Mouse (Mus musculus) CD4-positive, CD25-positive, alpha-beta regulatory T cell (primary cell): ENCODE results near the gene Gemin4. TPM values are rescaled to one million over a fixed set of nuclear protein-coding genes. Genes with fewer than 3 reads are reported as not detected.

Experiments
- polyA plus RNA-seq: library from polyadenylated mRNA; unstranded; fragments of 100-300 nt; shearing (Covaris generic); gene quantifications from one replicate; pipeline ENCODE4 v1.2.1, GENCODE M21; 2017

Gemin4 gene
- polyA plus RNA-seq = 26.8 TPM

DNA sequence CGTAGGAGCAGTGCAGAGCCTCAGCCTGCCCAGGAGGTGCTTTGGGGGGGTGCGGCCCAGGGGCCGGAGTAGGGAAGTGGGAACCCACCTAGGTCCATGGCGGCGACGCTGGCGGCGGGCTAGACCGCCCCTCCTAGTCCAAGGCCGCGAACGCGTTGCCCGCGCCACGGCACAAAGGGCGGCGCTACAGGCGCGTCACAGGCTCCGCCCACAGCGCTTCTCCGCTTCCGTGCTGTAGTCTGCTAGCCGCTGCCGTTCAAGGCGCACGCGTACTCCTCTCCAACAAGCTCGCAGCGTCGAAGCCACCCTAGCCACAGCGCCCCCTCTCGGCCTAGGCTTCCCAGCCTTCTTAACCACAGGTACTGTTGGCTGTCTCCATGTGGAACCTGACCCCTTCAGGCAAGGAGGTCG is at the start of gene Gemin4, which contains the start of gene Dbil5:
Gene Gemin4 (minus strand): TSS at position 275 of the 411 bp plus-strand sequence.
Gene Dbil5 (plus strand): TSS at position 219 of the 411 bp plus-strand sequence.

DNA sequence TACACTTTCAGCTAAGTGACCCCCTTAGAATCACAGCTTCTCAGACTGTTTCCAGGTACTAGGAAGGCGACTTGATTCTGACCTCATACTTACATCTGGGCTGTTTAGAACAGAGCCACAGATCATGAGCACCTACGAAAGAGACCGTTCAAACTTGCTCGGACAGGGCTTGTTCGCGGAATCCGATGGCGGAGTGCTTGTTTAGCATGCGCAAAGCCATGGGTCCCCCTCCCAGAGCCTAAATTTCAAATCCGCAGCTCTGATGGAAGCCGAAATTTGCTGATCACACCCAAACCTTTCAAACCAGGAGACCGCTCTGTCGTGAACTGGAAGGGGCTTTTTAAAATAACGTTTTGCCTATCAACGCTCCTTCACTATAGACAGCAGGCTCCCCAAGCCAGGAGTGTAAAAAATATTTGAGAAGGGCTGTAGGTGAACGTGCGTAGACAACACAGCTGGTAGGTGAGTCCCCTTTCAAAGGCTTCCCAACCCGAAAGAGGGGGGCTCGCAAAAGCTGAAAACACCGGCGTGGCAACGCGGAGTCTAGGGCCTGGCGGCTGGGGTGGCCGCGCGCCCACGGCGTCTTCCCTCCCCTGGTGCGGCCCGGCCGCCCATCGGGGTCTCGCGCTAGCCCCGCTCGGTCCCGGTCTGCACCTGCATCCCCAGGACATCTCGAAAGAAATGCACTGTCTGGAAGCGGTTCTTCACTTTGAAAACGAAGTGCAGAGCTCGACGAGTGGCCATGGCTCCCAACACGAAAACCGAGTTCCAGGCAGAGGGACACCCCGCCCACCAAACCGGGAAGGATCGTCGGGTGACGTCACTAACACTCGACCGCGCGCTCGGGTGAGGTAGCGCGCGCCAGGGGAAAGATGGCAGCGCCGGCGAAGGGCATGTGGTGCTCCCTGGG is 25.7 kb upstream of the Gemin4 start, which contains the start of the genes Mrm3 and Glod4:
Gene Mrm3 (plus strand): TSS at position 815 of the 910 bp plus-strand sequence.
Gene Glod4 (minus strand): TSS at position 825 of the 910 bp plus-strand sequence.

DNA sequence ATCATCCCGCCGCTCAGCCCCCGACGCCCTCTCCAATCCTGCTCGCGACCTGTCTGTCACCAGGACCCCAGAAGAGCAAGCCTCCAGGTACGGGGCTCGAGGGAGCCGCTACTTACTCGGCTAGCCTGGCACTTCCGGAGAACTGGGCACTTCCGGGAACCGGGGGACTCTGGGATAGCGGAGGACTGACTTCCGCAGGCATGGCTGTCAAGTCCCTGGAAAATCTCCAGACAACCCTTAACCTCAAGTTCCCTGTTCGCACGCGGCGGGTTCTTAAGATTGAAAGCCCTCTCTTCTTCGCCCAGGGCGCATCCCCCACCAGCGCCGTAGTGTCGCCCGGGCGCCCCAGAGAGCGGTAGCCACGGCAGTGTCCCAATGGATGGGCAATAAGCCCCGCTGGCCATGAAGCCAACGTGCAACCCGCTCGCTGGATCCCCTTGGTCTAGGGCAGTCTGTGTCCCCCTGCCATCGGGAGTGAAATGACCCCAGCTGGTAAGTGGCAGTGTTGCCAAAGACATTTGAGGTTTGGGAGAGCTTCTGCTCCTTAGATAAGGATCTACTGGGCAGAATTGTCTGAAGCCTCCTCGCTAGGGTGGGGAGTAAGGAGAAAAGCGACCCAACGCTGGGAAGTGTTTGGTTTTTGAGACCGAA is 37.8 kb downstream of the Gemin4 start, which contains the start of the genes Vps53 and Fam57a:
Gene Vps53 (minus strand): TSS at position 153 of the 651 bp plus-strand sequence.
Gene Fam57a (plus strand): TSS at position 177 of the 651 bp plus-strand sequence.

Other genes with a start within 250 kb of the Gemin4 start
- gene 1700016K19Rik, start 217.8 kb downstream of the Gemin4 start, polyA plus RNA-seq = not detected
- 41.5 TPM for gene Rflnb, start 189.9 kb downstream of the Gemin4 start, polyA plus RNA-seq
- gene Vps53, start 38.0 kb downstream of the Gemin4 start, polyA plus RNA-seq = 60.2 TPM
- gene Fam57a, start 38.0 kb downstream of the Gemin4 start, polyA plus RNA-seq = 3.8 TPM
- gene Dbil5, start 56 bp downstream of the Gemin4 start, polyA plus RNA-seq = 0.43 TPM
- gene Mrm3, start 26.1 kb upstream of the Gemin4 start, polyA plus RNA-seq = 19.3 TPM
- 70.3 TPM for gene Glod4, start 26.1 kb upstream of the Gemin4 start, polyA plus RNA-seq
- 2.0 TPM for gene Nxn, start 181.5 kb upstream of the Gemin4 start, polyA plus RNA-seq
- gene Timm22, start 189.3 kb upstream of the Gemin4 start, polyA plus RNA-seq = 48.7 TPM